Mouse (Mus musculus) kidney, embryonic 16.5 days (tissue): Measurements from ENCODE around the gene Cpxm2. TPM values are rescaled to one million over a fixed set of nuclear protein-coding genes. Genes with fewer than 3 reads are reported as not detected.

Experiments used
- ATAC-seq: fragments of 200-750 bp; cut with Nextera tagmentation; 2 replicates; pipeline ENCODE4 v1.8.0; 2017; ENCODE audit warnings: moderate TSS enrichment; ENCODE audit not compliant: low FRiP score, low TSS enrichment
- H3K27ac ChIP-seq: fragments of 300-500 bp; sonication (generic); 2 replicates; pipeline ENCODE4 v1.5.1; 2014; ENCODE audit warnings: low read length
- H3K27me3 ChIP-seq: fragments of 300-500 bp; sonication (generic); 2 replicates; pipeline ENCODE4 v1.6.1; 2014; ENCODE audit warnings: low read length, control low read depth, mixed read lengths; ENCODE audit not compliant: insufficient read depth
- H3K36me3 ChIP-seq: fragments of 300-500 bp; sonication (generic); 2 replicates; pipeline ENCODE4 v1.6.1; 2014; ENCODE audit warnings: low read length, control low read depth, mixed read lengths; ENCODE audit not compliant: insufficient read depth
- H3K4me1 ChIP-seq: fragments of 300-500 bp; sonication (generic); 2 replicates; pipeline ENCODE4 v1.6.1; 2014; ENCODE audit warnings: low read length, control low read depth, mixed read lengths; ENCODE audit not compliant: insufficient read depth
- H3K4me2 ChIP-seq: fragments of 300-500 bp; sonication (generic); replicated peaks from 2 replicates; pipeline ENCODE4 v1.6.1; 2014; ENCODE audit warnings: low read depth, low read length
- H3K4me3 ChIP-seq: fragments of 300-500 bp; sonication (generic); 2 replicates; pipeline ENCODE4 v1.5.1; 2014; ENCODE audit warnings: mild to moderate bottlenecking, low read length
- H3K9ac ChIP-seq: fragments of 300-500 bp; sonication (generic); replicated peaks from 2 replicates; pipeline ENCODE4 v1.6.1; 2014; ENCODE audit warnings: low read length
- H3K9me3 ChIP-seq: fragments of 300-500 bp; sonication (generic); 2 replicates; pipeline ENCODE4 v1.6.1; 2016; ENCODE audit warnings: low read length, control low read depth
- WGBS: fragments of 180-500 bp; shearing (Covaris S2); extraction: QIAGEN DNeasy Blood & Tissue Kit; methylation state at CpG from one replicate; pipeline ENCODE4 v1.1.7; 2014; 5-methylcytosine and 5-hydroxymethylcytosine counted together
- polyA plus RNA-seq: library from polyadenylated mRNA; unstranded; fragments of >200 nt; fragmentation: Nextera tagmentation; extraction: Ambion mirVana; gene quantifications from 2 replicates; pipeline ENCODE4 v1.2.1, GENCODE M21; 2015

The Cpxm2 gene
- polyA plus RNA-seq, 1 experiment from 2014 or later: 3.9 TPM

- H3K27ac ChIP-seq: no peak overlapping the region
- 19% methylated on average over 1 of the region's 1 CpGs for WGBS
- no peaks in the 10 kb centered on the region for H3K4me1 ChIP-seq
- H3K4me3 ChIP-seq: no peak overlapping the region
- no peak for ATAC-seq
- H3K36me3 ChIP-seq: no peaks in the 10 kb centered on the region
- H3K9me3 ChIP-seq: no peaks in the 10 kb centered on the region
- H3K9ac ChIP-seq: no peak overlapping the region
- H3K27me3 ChIP-seq: no peaks in the 10 kb centered on the region
- no peak overlapping the region for H3K4me2 ChIP-seq
Measured at GRCm38 (mm10) chr7:132012969-132013679, 141.4 kb downstream of the Cpxm2 start.

- Histone ChIP-seq H3K36me3 (no peaks in the 10 kb centered on the region), H3K27me3 (no peaks in the 10 kb centered on the region), H3K9ac (no peak overlapping the region), H3K27ac (no peak overlapping the region), H3K9me3 (no peaks in the 10 kb centered on the region), H3K4me3 (no peak overlapping the region), H3K4me2 (no peak overlapping the region), H3K4me1 (no peaks in the 10 kb centered on the region)
- WGBS: 57% methylated on average over 7 of the region's 7 CpGs
- ATAC-seq: no peak
Measured at GRCm38 (mm10) chr7:132009002-132009401, 145.5 kb downstream of the Cpxm2 start.

- no peak overlapping the region for H3K4me2 ChIP-seq
- no peak overlapping the region for H3K9ac ChIP-seq
- H3K4me1 ChIP-seq: no peaks in the 10 kb centered on the region
- no peak for ATAC-seq
- WGBS: 70% methylated on average over 14 of the region's 14 CpGs
- H3K36me3 ChIP-seq: no peaks in the 10 kb centered on the region
- H3K27me3 ChIP-seq: no peaks in the 10 kb centered on the region
- no peak overlapping the region for H3K27ac ChIP-seq
- no peak overlapping the region for H3K4me3 ChIP-seq
- H3K9me3 ChIP-seq: no peaks in the 10 kb centered on the region
Measured at GRCm38 (mm10) chr7:132005996-132006696, 148.4 kb downstream of the Cpxm2 start.

GRCm38 (mm10) chr7:131992873-131993272, 161.7 kb downstream of the Cpxm2 start:
- no peak overlapping the region for H3K27ac ChIP-seq
- H3K4me1 ChIP-seq: no peaks in the 10 kb centered on the region
- H3K36me3 ChIP-seq: no peaks in the 10 kb centered on the region
- no peaks in the 10 kb centered on the region for H3K9me3 ChIP-seq
- no peak for ATAC-seq
- H3K4me3 ChIP-seq: no peak overlapping the region
- no peak overlapping the region for H3K9ac ChIP-seq
- 74% methylated on average over 3 of the region's 3 CpGs for WGBS
- H3K4me2 ChIP-seq: no peak overlapping the region
- H3K27me3 ChIP-seq: no peaks in the 10 kb centered on the region

- no peaks in the 10 kb centered on the region for H3K9me3 ChIP-seq
- 54% methylated on average over 1 of the region's 1 CpGs for WGBS
- no peak overlapping the region for H3K4me2 ChIP-seq
- H3K4me3 ChIP-seq: no peak overlapping the region
- no peaks in the 10 kb centered on the region for H3K36me3 ChIP-seq
- ATAC-seq: no peak
- no peak overlapping the region for H3K9ac ChIP-seq
- H3K27me3 ChIP-seq: no peaks in the 10 kb centered on the region
- H3K27ac ChIP-seq: no peak overlapping the region
- no peaks in the 10 kb centered on the region for H3K4me1 ChIP-seq
Measured at GRCm38 (mm10) chr7:131992226-131992625, 162.3 kb downstream of the Cpxm2 start.

- no peak overlapping the region for H3K4me3 ChIP-seq
- 18% methylated on average over 6 of the region's 6 CpGs for WGBS
- no peaks in the 10 kb centered on the region for H3K9me3 ChIP-seq
- H3K27ac ChIP-seq: no peak overlapping the region
- no peak overlapping the region for H3K9ac ChIP-seq
- ATAC-seq: no peak
- no peaks in the 10 kb centered on the region for H3K36me3 ChIP-seq
- H3K4me2 ChIP-seq: no peak overlapping the region
- H3K27me3 ChIP-seq: no peaks in the 10 kb centered on the region
- H3K4me1 ChIP-seq: no peaks in the 10 kb centered on the region
Measured at GRCm38 (mm10) chr7:131989056-131989455, 165.5 kb downstream of the Cpxm2 start.

Other genes with a start within 250 kb of the Cpxm2 start
- gene Gpr26, start 188.3 kb downstream of the Cpxm2 start, polyA plus RNA-seq: not detected in 2 replicates
- 19.7 and 21.0 TPM in 2 replicates for gene Chst15, start 162.5 kb upstream of the Cpxm2 start, polyA plus RNA-seq